Mouse (Mus musculus) brain, embryonic 14.5 days (tissue): ENCODE measurements around the gene Gm4791. TPM values are rescaled to one million over a fixed set of nuclear protein-coding genes. Genes with fewer than 3 reads are reported as not detected.

Experiments used
- DNase-seq: peaks from one replicate; pipeline ENCODE4 v3.0.0-alpha.2; 2011; ENCODE audit warnings: low read depth
- CTCF ChIP-seq: fragments of 200-500 bp; IDR thresholded peaks from 2 replicates; pipeline ENCODE4 v1.5.1; 2012; ENCODE audit warnings: inconsistent platforms, mild to moderate bottlenecking, moderate library complexity, borderline replicate concordance; ENCODE audit not compliant: insufficient read depth, insufficient read length; ENCODE audit errors: extremely low read depth
- POLR2A ChIP-seq: fragments of 200-500 bp; IDR thresholded peaks from 2 replicates; pipeline ENCODE4 v1.6.1; 2012; ENCODE audit warnings: mild to moderate bottlenecking, inconsistent platforms, borderline replicate concordance; ENCODE audit not compliant: poor library complexity, insufficient read depth, insufficient read length, severe bottlenecking; ENCODE audit errors: extremely low read depth
- polyA plus RNA-seq: library from polyadenylated mRNA; depleted of rRNA; stranded (reverse); fragments of >200 nt; gene quantifications from 2 replicates; pipeline ENCODE4 v1.2.3, GENCODE M21; 2012; rRNA removed

Gm4791 gene
- polyA plus RNA-seq = not detected in 2 replicates

- peak; percentile 32 for DNase-seq
- TF ChIP-seq POLR2A (no peak), CTCF (no peak)
Observed at GRCm38 (mm10) chr9:46998338-46998791, at the start of gene Gm4791. Gm4791 (plus strand) TSS chr9:46998741.

GRCm38 (mm10) chr9:46956286-46956685, 42.3 kb upstream of the Gm4791 start:
- TF ChIP-seq CTCF (no peak), POLR2A (no peak)
- DNase-seq = peak; percentile 68

- TF ChIP-seq CTCF (no peak), POLR2A (no peak)
- no peak for DNase-seq
Observed at GRCm38 (mm10) chr9:46957420-46957950, 41.1 kb upstream of the Gm4791 start.

- peak; percentile 47 for DNase-seq
- TF ChIP-seq POLR2A = no peak
- TF ChIP-seq CTCF = no peak
Observed at GRCm38 (mm10) chr9:46966028-46966427, 32.5 kb upstream of the Gm4791 start.

GRCm38 (mm10) chr9:46968970-46969369, 29.6 kb upstream of the Gm4791 start:
- DNase-seq = peak; percentile 66
- TF ChIP-seq CTCF (no peak), POLR2A (no peak)

- no peak for TF ChIP-seq CTCF
- TF ChIP-seq POLR2A = no peak
- no peak for DNase-seq
Observed at GRCm38 (mm10) chr9:46969406-46969805, 29.1 kb upstream of the Gm4791 start.

- peak; percentile 80 for DNase-seq
- TF ChIP-seq CTCF (no peak), POLR2A (no peak)
Observed at GRCm38 (mm10) chr9:46978806-46979205, 19.7 kb upstream of the Gm4791 start.

- no peak for TF ChIP-seq CTCF
- TF ChIP-seq POLR2A = no peak
- no peak for DNase-seq
Observed at GRCm38 (mm10) chr9:46980111-46980510, 18.4 kb upstream of the Gm4791 start.

- no peak for TF ChIP-seq POLR2A
- no peak for TF ChIP-seq CTCF
- DNase-seq = no peak
Observed at GRCm38 (mm10) chr9:46983471-46983870, 15.1 kb upstream of the Gm4791 start.

GRCm38 (mm10) chr9:47041569-47041968, 43.0 kb downstream of the Gm4791 start:
- TF ChIP-seq CTCF = no peak
- no peak for TF ChIP-seq POLR2A
- no peak for DNase-seq
